Mouse (Mus musculus): ENCODE data around the gene Dpt.

DNA sequence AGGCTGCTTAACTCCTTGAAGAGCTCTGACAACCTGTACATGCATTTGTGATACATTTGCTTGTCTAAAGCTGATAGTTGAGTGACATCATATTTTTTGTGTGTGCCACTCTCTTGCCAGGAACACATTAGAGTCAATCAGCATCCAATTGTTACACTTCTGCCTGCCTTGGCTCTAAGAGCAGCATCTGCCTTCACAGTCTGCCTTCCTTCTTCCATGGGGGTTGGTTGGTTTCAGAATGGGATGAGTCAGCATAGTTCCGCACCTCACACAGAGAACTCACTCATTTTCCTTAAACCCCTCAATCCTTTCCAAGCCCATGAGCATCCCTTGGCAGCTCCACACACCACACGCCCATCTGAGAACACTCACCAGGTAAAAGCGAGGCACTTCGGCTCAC, 42.7 kb upstream of the Dpt start:
- no peak for TF ChIP-seq CTCF (IDR thresholded peaks at IDR 0.05; ENCODE audit: insufficient read depth, low read length)
- TF ChIP-seq POLR2A (IDR thresholded peaks at IDR 0.05; ENCODE audit: borderline replicate concordance, extremely low read depth, low read depth, low read length) = no peak

Measured in lung, adult 2 months (tissue).